Mouse (Mus musculus): Measurements from ENCODE around the gene Bcl7c. TPM values are rescaled to one million over a fixed set of nuclear protein-coding genes. Genes with fewer than 3 reads are reported as not detected.

Bcl7c gene
- polyA plus RNA-seq (2015; fragmentation: Nextera tagmentation; extraction: Ambion mirVana) = 27.9 and 29.8 TPM in 2 replicates

GRCm38 (mm10) chr7:127708207-127709078, at the start of gene Bcl7c:
Bcl7c (minus strand) TSS chr7:127708933.

GRCm38 (mm10) chr7:127744366-127745045, 35.8 kb upstream of the Bcl7c start, which contains the start of gene Fbxl19:
Fbxl19 (plus strand) TSS chr7:127744543.

GRCm38 (mm10) chr7:127732066-127732465, 23.3 kb upstream of the Bcl7c start, which contains the start of gene Ctf2:
Ctf2 (minus strand) TSS chr7:127732166.

GRCm38 (mm10) chr7:127712461-127713385, 4.0 kb upstream of the Bcl7c start, which contains the start of gene Ctf1:
Ctf1 (plus strand) TSS chr7:127712736.

GRCm38 (mm10) chr7:127614891-127615843, 93.6 kb downstream of the Bcl7c start, which contains the start of gene Zfp629:
Zfp629 (minus strand) TSS chr7:127615797.

MicroRNAs encoded within 50 kb of the gene (microRNA counts, 519-probe panel; counts per million panel counts)
- 2,530 counts per million, percentile 3 among the panel's probes with 10 or more counts for microRNA mmu-miR-762

Other genes with a start within 250 kb of the Bcl7c start
- gene Prr14, start 249.3 kb downstream of the Bcl7c start, polyA plus RNA-seq (2015; fragmentation: Nextera tagmentation; extraction: Ambion mirVana) = 27.6 and 29.6 TPM in 2 replicates
- gene Fbrs, start 229.7 kb downstream of the Bcl7c start, polyA plus RNA-seq (2015; fragmentation: Nextera tagmentation; extraction: Ambion mirVana) = 8.0 and 13.0 TPM in 2 replicates
- 16.1 and 18.0 TPM in 2 replicates for gene Srcap, start 196.9 kb downstream of the Bcl7c start, polyA plus RNA-seq (2015; fragmentation: Nextera tagmentation; extraction: Ambion mirVana)
- gene Gm42715, start 189.3 kb downstream of the Bcl7c start, polyA plus RNA-seq (2015; fragmentation: Nextera tagmentation; extraction: Ambion mirVana) = 9.1 and 10.1 TPM in 2 replicates
- 4.8 and 7.5 TPM in 2 replicates for gene Tmem265, start 147.5 kb downstream of the Bcl7c start, polyA plus RNA-seq (2015; fragmentation: Nextera tagmentation; extraction: Ambion mirVana)
- 30.1 and 30.9 TPM in 2 replicates for gene Phkg2, start 135.6 kb downstream of the Bcl7c start, polyA plus RNA-seq (2015; fragmentation: Nextera tagmentation; extraction: Ambion mirVana)
- gene Ccdc189, start 120.3 kb downstream of the Bcl7c start, polyA plus RNA-seq (2015; fragmentation: Nextera tagmentation; extraction: Ambion mirVana) = 7.6 and 9.4 TPM in 2 replicates
- gene Rnf40, start 120.2 kb downstream of the Bcl7c start, polyA plus RNA-seq (2015; fragmentation: Nextera tagmentation; extraction: Ambion mirVana) = 22.3 and 22.4 TPM in 2 replicates
- 1.7 and 2.2 TPM in 2 replicates for gene Zfp629, start 93.1 kb downstream of the Bcl7c start, polyA plus RNA-seq (2015; fragmentation: Nextera tagmentation; extraction: Ambion mirVana)
- gene Ctf1, start 3.8 kb upstream of the Bcl7c start, polyA plus RNA-seq (2015; fragmentation: Nextera tagmentation; extraction: Ambion mirVana) = 2.5 and 3.2 TPM in 2 replicates
- gene Ctf2, start 23.2 kb upstream of the Bcl7c start, polyA plus RNA-seq (2015; fragmentation: Nextera tagmentation; extraction: Ambion mirVana) = 0.15 and 0.26 TPM in 2 replicates
- gene Fbxl19, start 35.6 kb upstream of the Bcl7c start, polyA plus RNA-seq (2015; fragmentation: Nextera tagmentation; extraction: Ambion mirVana) = 4.8 and 4.9 TPM in 2 replicates
- gene Orai3, start 60.9 kb upstream of the Bcl7c start, polyA plus RNA-seq (2015; fragmentation: Nextera tagmentation; extraction: Ambion mirVana) = 14.0 and 17.9 TPM in 2 replicates
- gene Setd1a, start 67.7 kb upstream of the Bcl7c start, polyA plus RNA-seq (2015; fragmentation: Nextera tagmentation; extraction: Ambion mirVana) = 13.0 and 14.9 TPM in 2 replicates
- gene Gm49388, start 76.7 kb upstream of the Bcl7c start, polyA plus RNA-seq (2015; fragmentation: Nextera tagmentation; extraction: Ambion mirVana) = not detected in 2 replicates
- 15.4 and 17.9 TPM in 2 replicates for gene Hsd3b7, start 91.7 kb upstream of the Bcl7c start, polyA plus RNA-seq (2015; fragmentation: Nextera tagmentation; extraction: Ambion mirVana)
- gene Stx4a, start 115.4 kb upstream of the Bcl7c start, polyA plus RNA-seq (2015; fragmentation: Nextera tagmentation; extraction: Ambion mirVana) = 31.5 and 36.4 TPM in 2 replicates
- 0.32 and 0.75 TPM in 2 replicates for gene Stx1b, start 115.6 kb upstream of the Bcl7c start, polyA plus RNA-seq (2015; fragmentation: Nextera tagmentation; extraction: Ambion mirVana)
- gene Zfp646, start 167.3 kb upstream of the Bcl7c start, polyA plus RNA-seq (2015; fragmentation: Nextera tagmentation; extraction: Ambion mirVana) = 5.7 and 5.9 TPM in 2 replicates
- gene Zfp668, start 167.9 kb upstream of the Bcl7c start, polyA plus RNA-seq (2015; fragmentation: Nextera tagmentation; extraction: Ambion mirVana) = 10.2 and 10.5 TPM in 2 replicates
- gene Prss53, start 182.0 kb upstream of the Bcl7c start, polyA plus RNA-seq (2015; fragmentation: Nextera tagmentation; extraction: Ambion mirVana) = 0.21 and 0.31 TPM in 2 replicates
- gene Gm21974, start 186.5 kb upstream of the Bcl7c start, polyA plus RNA-seq (2015; fragmentation: Nextera tagmentation; extraction: Ambion mirVana) = not detected in 2 replicates
- 66.3 and 74.3 TPM in 2 replicates for gene Vkorc1, start 186.7 kb upstream of the Bcl7c start, polyA plus RNA-seq (2015; fragmentation: Nextera tagmentation; extraction: Ambion mirVana)
- gene Bckdk, start 195.1 kb upstream of the Bcl7c start, polyA plus RNA-seq (2015; fragmentation: Nextera tagmentation; extraction: Ambion mirVana) = 70.9 and 73.8 TPM in 2 replicates
- 19.3 and 20.4 TPM in 2 replicates for gene Kat8, start 203.6 kb upstream of the Bcl7c start, polyA plus RNA-seq (2015; fragmentation: Nextera tagmentation; extraction: Ambion mirVana)
- 0.52 and 0.64 TPM in 2 replicates for gene Prss8, start 221.2 kb upstream of the Bcl7c start, polyA plus RNA-seq (2015; fragmentation: Nextera tagmentation; extraction: Ambion mirVana)
- 1.9 TPM in 2 replicates for gene Prss36, start 237.8 kb upstream of the Bcl7c start, polyA plus RNA-seq (2015; fragmentation: Nextera tagmentation; extraction: Ambion mirVana)